Mouse (Mus musculus) 3134 (cell line): Measurements from ENCODE around the gene Enpp3.

ENCODE experiments used
- DNase-seq: peaks from one replicate; pipeline ENCODE4 v3.0.0-alpha.2; 2011; ENCODE audit warnings: low spot score; ENCODE audit not compliant: insufficient read length; ENCODE audit errors: extremely low read depth

The Enpp3 gene

DNA sequence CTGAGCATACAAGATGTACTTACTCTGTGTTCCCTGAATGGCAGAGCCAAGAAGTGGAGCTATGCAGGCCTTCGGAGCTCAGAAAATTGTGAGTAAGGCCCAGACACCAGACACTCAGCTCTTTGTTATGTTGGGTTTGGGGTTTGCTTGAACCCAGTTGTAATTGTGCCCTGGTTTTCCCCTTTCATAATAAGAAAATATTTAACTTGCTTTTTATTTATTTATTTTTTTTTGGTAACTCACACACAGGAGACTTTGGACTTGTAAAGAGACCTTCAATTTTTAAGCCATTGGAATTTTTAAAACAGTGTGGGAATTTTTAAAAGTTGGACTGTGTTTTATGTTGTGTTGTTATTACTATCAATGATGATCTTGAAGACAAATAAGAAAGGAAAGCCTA is at the start of gene Enpp3:
TSS of gene Enpp3 (minus strand) at position 148 of the 400 bp plus-strand sequence.
- no peak for DNase-seq

DNA sequence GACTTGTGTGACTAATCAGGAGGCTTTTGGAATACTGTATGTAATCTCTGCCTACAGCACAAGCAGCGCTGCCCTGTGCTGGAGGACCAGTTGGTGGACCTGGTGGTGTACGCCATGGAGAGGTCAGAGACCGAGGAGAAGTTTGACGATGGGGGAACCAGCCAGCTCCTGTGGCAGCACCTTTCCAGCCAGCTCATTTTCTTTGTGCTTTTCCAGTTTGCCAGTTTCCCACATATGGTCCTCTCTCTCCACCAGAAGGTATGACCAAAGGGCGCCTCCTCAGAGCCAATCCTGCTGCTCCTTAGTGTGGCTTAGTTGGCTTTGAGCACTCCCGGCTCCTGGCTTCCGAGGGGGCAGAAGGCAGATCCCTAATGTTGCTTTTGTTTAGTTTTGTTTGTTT is 45.7 kb upstream of the Enpp3 start:
- no peak for DNase-seq

DNA sequence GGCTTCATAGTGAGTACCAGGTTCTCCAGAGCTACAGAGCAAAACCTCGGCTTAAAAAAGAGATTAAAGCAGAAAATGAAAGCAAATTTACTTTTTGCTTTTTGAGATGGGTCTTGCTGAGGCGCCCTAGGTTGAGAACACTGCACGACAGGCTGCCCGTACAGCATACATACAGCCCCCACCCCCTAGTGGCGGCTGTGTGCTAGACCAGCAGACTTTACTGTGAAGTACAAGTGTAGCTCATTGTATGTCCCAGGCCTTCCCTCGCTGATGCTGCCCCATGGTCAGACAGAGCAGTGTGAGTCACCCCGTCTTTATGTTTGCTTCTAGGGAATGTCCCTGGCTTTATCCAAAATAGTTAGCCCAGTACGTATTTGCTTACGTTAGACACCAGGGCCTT is 43.4 kb upstream of the Enpp3 start:
- no peak for DNase-seq

DNA sequence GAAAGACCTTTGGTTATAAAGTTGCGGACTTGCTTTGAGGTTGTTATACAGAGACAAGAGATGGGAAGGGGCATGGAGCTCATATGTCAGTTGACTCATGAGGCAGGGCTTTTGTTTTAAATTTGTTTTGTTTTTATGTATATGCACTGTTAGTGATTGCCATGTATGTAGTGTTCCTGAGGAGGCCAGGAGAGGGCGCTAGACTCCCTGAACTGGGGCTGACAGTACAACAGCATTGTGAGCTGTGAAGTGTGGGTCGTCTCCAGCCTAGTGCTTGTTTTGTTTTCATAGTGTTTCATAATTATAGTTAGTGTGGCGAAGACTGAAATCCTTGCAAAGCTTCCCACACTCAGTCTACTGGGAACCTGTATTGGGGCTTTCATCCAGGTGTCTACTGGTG is 31.0 kb upstream of the Enpp3 start:
- DNase-seq: no peak

DNA sequence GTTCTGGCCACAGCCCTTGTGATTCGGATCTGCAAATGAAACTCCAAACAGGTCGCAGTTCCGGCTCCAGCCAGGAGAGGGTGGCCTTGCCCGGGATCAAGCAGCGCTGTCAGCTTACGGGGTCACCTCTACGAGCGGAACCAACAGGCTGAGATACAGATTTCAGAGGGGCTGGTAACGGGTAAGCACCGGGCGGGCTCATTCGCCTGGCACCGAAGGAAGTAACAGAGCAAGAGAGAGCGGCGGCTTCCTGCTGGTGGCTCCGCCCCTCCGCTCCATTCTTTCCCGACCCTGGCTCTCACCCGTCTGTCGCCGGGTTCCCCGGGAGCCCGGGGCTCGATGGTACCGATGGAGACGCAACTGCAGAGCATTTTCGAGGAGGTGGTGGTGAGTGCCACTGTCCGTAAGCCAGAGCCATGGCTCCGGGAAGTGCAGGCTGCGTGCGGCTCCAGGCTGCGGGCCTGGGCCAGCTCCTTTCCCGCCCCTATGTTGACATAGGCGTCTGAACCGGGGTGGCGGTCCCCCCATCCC is 27.2 kb upstream of the Enpp3 start, which contains the start of gene Med23:
TSS of gene Med23 (plus strand) at position 227 of the 531 bp plus-strand sequence.
- DNase-seq: peak; percentile 91

DNA sequence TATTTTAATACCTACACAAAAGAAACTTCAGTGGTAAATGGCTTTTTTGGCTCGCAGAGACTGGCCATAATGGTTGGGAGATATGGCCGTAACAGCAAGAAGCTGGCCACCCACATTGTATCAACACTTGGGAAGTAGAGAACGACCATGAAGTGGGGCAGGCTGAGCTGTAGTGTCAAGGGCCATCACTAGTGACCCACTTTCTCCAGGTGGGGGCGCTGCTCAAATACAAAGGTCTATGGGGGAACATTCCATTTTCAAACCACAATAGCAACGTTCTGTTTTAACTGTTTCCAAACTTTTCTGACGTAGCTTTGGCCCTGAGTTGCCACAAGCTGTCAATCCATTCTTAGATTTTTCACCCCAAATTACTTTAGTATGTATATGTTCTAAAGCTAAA is 21.8 kb upstream of the Enpp3 start:
- DNase-seq: no peak

DNA sequence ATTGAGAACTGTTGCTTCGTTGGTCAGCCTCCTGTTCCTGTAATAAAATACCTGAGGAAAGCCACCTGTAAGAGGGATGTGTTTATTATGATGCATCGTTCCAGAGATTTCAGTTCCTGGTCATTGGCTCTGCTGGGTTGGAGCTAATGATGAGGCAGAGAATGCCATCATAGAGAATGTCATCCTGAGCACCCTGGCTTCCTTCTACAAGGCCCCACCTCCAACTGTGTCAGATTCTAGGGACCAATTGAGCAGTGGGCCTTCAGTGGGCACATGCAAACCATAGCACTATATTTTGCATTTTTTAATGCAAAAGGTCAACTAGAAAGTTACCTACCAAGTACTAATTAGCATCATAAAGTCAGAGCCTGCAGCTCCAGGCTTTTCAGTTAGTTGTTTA is 20.5 kb upstream of the Enpp3 start:
- DNase-seq: no peak

DNA sequence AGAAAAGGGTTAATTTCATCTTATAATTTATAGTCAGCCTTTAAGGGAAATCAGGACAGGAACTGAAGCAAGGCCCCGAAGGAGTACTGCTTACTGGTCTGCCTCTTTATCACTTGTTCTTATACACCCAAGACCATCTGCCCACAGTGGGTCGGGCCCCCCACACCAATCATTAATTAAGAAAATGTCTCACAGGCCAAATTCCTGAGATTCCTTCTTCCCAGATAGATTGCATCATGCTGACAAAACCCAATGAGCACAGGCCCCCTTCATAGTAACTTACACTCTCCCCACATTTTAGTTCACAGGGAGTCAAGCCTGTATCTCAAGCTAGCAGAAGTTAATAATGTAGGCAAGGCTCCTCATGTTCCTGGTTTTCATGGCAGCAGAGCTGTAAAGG is 625 bp downstream of the Enpp3 start:
- no peak for DNase-seq

DNA sequence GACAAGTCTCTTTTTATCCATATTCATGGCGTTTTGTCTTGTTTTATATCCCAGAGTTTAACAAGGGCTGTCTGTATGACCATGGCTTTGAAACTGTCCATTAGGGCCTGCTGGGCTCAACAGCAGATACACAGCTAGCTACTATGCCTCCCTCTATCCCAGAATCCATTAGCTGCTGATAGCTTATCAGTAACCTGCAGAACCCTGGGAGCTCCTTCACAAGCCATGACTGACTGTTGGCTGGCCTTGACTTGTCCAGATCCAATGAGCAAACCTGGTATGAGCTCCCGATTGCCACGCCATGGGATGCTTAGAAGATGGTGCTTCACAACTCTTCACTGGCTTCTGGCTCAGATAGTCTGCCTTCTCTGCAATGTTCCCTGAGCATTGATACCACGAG is 1.8 kb downstream of the Enpp3 start:
- DNase-seq: no peak

DNA sequence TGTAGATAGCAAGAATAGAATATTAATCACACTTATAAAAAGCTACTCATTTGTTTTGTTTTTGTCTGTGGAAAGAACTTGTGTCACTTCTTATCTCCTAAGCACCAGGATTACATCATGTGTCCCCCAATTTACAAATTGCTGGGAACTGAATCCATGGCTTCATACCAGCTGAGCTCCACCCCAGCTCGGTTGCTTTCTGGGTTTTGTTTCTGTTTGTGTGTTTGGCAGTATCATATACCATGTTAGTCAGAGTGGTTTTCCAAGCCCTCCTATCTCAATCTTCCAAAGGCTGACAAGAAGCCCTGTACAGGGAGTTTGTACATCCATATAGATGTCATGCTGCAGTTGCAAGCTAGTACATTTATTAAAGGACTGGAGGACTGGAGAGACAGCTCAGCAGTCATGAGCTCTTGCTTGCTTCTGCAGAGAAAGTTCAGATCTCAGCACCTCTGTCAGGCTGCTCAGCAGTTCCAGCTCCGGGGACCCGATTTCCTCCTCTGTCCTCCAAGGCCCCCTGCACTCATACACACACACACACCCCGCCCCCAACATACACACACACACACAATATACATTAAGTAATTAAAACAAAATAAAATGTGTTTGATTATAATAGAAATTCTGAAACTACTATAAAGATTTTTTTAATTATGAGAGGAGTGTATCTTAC is 6.1 kb downstream of the Enpp3 start:
- DNase-seq: no peak

DNA sequence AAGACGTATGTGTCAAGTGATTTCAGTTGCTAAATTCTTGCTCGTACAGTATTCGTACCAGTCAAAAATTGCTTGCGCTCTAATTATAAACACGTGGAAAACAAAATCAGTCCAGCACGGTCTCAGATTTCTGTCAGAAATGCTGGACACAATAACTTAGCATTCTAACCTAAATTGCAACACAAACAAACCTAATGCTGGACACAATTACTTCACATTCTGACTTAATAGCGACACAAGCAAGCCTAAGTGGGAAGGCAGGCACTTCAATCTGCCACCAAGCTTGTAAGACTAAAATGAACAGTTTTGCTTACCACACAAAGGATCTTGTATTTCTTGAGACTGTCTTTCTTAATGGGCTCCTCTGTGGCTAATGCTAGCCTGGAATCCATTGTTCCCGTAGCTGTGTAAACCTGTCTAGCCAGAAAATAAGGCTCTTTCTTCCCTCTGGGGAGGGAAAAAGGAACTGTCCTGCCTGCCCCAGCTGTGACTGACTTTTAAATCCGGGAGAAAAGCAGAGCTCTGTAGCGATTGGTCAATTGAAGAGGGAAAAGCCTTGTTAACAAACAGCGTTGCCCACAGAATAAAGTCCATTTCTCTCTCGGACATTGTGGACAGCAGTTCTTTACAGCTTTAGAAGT is 6.8 kb downstream of the Enpp3 start:
- no peak for DNase-seq

DNA sequence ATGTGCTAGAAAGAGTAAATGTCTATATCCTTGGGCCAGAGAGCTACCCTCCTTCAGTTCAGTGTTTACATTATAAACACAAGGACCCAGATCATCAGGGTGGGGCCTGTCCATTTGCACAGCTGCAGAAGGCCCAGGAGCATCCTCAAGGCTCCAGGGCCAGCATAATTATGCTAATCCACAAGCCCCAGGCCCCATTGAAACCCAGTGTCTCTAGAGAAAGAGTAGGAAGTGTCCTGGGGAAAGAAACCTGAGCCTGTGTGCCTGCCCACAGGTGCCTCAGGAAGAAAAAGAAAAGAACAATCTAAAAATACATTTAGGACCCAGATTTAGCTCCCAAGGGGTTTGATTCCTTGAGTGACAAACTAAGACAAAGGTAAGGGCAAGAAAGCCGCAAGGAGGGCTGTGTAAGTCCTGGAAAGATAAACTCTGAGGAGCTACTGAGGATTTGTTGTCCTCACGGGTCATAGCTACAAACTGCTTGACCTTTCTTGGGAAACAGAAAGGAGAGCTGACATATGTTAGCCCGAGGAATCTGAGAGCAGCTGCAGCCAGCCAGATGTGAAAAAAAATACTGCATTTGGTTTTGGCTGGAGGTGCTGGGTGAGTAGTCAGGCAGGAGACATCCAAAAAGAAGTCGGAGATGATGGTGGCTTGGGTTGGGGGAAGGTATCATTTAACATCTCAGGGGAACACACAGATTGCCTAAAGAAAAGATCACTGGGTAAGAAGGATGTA is 7.8 kb downstream of the Enpp3 start:
- no peak for DNase-seq

DNA sequence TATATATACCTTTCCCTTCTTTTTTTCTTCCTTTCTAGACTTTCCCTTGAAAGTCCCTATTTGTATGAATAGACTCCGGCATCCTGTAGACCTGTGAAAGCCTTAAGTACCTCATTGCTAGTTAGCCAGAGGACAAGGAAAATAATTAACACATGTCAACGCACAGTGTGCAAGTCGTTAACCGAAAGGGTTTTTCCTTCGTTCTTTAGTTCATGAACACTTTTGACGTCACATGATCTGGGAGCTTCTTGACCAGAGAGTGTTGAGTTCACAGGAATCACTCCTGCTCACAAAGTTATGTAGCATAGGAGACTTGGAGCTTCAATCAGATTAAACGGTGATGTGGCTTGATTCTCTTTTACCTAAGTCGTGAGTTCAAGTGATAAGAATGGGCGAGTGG is 10.3 kb downstream of the Enpp3 start:
- no peak for DNase-seq

DNA sequence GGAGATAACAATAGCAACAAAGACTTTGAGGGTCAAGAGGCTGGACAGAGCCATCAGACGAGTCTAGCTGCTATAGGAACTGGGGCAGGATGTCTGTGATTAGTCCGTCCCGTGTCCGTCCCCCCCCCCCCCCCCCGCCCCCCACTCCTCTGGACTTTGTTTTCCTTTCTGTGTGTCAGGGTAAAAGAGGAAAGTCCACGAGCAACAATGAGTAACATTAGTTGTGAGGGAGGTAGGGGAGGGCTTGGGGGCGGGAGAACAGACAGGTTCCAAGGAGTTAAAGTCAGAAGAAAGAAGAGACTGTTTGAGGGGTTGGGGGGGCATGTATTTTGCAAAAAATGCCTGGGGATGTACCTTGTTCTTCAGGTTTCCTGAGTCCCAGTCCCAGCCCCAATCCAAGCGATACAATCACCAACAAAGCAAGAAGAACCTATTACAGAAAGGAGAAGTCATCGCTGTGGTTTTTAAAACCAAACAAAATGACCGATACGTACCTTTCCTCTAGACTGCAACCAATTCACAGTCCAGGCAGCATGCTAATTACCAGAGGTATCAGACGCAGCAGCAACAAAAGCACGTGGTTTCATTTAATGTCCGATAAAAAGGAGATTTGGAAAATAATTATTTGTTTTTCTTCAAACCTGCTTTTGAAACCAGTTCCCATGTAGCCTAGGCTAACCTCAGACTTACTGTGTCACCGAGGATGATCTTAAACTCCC is 11.1 kb downstream of the Enpp3 start:
- no peak for DNase-seq

DNA sequence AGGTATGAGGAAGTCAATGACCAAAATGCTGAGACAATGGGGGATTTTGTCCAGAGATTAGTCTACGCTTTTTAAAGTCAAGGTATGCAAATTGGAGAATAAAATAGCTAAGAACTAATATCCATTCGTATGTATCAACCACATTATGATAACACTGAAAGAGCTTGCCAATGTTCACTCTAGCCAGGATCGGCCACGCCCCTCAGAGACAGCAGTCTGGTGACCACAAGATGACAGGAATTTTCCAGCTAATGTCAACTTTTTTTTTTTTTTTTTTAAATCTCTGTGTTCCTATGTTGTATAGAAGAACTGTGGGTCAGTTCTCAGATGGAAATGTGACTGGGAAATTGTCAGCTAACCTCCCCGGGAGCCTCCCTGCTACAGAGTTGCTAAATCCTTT is 12.2 kb downstream of the Enpp3 start:
- DNase-seq: no peak

DNA sequence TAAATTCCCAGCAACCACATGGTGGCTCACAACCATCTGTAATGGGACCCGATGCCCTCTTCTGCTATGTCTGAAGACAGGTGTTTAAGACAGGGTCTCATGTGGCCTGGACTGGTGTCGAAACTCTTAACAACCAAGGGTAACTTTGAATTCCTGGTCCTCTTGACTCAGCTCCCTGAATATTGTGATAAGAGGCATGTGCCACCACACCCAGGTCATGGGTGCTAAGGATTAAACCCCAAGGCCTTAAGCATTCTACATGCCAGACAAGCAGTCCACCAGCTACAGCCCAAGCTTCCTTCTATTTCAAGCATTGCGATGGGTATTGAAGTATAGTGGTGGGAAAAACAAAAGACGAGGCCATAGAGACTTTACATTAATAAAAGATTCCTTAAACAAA is 14.5 kb downstream of the Enpp3 start:
- no peak for DNase-seq

DNA sequence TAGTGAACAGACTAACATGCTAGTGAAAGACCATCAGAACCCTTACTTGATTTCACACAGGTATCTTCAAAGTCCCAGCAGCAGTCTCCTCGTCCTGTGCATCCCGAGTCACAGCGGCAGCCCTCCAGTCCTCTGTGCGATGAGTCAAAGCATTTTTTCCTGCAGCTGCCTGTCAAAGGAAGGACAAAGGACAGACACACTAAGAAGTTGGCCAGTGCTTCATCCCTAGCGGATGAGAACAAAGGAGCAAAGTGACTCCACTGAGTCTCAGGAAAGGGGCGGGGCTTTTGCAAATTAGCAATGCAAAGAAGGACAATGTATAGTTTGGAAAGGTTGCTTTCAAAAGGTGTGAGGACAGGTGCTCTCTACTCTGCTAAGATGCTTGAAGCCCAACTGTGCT is 16.5 kb downstream of the Enpp3 start:
- DNase-seq: no peak

DNA sequence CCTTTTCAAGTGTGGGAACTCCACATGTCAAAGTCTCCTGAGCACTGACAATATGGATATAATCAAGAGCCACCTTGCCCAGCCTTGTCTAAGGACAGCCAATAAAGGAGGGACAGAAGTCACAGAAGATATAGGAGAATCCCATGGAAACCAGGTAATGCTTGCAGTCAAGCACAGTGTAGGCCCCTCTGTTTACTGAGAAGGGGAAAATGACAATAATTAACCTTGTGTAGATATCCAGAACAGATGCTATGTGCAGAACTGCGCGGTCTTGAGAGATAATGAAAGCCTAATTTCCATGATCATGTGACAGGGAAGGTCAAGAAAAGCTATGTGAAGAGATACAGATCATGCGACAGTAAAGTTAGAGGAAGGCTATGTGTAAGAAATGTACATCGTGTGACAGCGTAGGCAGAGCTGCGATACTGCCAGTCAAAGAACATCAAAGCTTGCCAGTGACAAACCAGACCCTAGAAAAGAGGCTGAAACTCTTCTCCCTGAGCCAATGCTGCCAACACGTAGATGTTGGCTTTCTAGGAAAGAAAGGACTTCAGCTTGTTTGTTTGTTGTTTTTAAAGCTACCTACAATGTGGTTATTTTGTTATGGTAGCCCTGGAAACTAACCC is 17.1 kb downstream of the Enpp3 start:
- DNase-seq: no peak

DNA sequence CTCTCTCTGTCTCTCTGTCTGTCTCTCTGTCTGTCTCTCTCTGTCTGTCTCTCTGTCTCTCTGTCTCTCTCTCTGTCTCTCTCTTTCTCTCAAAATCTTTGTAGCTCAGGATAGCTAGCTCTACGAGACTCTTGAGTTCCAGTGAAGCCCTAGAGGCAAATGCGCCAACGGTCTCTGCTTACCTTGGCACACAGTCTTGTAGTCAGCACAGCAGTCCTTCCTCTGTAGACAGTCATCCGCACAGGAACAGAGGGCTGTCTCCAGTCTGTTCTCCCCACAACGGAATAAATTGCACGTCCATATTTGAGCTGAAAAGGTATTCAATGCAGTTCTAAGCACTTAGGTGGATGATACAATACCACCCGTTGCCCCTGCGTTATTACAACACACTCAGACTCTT is 18.0 kb downstream of the Enpp3 start:
- DNase-seq: no peak

DNA sequence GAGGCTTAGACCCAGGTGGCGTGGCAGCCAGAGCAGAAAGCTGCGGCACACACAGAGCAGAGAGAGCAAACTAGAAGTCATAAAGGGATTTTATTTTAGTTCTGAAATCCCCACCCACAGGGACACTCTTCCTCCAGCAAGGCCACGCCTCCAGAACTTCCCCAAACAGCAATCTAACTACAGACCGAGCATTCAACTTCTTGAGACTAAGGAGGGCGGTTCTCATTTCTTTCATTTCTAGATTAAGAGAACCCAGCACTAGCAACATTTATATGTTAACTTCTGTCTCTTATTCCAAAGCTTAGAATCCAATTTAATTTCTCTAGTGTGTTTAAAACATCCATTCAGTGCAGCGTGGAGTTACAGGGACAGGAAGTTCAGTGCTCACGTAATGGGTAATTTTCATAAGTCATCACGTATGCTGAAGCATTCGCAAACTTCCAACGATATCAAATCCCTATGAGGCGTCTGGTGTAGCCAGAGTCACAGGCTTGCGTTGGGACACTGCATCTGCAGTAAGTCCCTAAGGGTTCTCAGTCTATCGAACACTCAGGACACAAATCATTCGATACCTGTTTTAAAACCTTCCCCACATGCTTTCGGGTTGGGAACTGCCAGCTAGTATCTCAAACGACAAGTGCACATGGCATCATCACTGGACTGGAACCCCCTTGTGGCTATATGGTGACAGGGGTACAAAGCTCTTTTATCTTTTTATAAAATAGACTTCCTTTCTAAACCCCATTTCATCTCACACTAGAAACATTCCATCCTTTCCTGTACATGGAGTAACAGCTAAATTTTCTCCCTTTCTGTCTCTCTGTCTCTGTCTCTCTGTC is 18.7 kb downstream of the Enpp3 start:
- DNase-seq: no peak
